Mouse (Mus musculus) stomach, postnatal 0 days (tissue): ENCODE results near the gene Ccdc47.

ENCODE experiments used
- CTCF ChIP-seq: IDR thresholded peaks from 2 replicates; pipeline ENCODE4 v1.5.1; 2016; ENCODE audit warnings: antibody characterized with exemption, low read depth, mild to moderate bottlenecking, moderate library complexity
- EP300 ChIP-seq: optimal IDR thresholded peaks from 2 replicates; pipeline ENCODE3; 2016; ENCODE audit warnings: antibody characterized with exemption

DNA sequence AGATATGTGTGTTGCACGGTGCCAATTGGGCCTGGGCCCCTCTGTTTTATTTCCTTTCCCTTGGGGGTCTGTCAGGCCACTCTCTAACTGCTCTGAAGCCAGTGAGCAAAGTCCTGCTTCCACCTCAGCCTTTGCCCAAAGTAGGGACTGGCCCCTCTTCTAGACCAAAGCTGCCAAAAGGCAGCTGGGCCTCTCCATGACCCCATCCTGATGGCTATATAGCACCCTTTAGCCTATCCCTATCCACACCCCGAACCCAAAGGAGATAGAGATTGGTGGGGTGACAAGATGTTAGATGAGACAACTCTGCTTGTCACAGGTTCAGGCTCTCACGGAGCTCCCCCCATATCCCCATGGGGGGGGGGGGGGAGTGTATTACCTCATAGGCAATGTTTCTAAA lies 60.4 kb downstream of the Ccdc47 start:
- TF ChIP-seq CTCF (no peak), EP300 (no peak)
